8 mouse cellular contexts compared by ENCODE assay signal in genomic region chr14:31233996-31234591, GRCm38 (mm10). TPM values are rescaled to one million over a fixed set of nuclear protein-coding genes. Genes with fewer than 3 reads are reported as not detected.
DNase-seq lines count a peak whose midpoint lies in the region.

No protein-coding gene starts in this region.

- peak; percentile 85 to 94 for DNase-seq in heart, adult 18-20 months
- DNase-seq in heart, adult 11 months: no peak
- peak; percentile 76 for DNase-seq in cerebellum, adult 9-11 months
- DNase-seq in frontal cortex, postnatal 36 days (ENCODE audit: low spot score in 2 of 2): peak; percentile 83 to 87
- DNase-seq in hindlimb bud, embryonic 11.5 days (ENCODE audit: extremely low spot score, low read depth, low spot score): peak; percentile 79
- DNase-seq in left cerebral cortex, adult 11 months (ENCODE audit: low spot score): peak; percentile 59
- DNase-seq in right cerebral cortex, adult 2 months (ENCODE audit: low spot score in 2 of 2): peak; percentile 88 to 93

- H3K9me3 ChIP-seq in megakaryocyte, embryonic 14.5 days: no peaks in the 10 kb centered on the region

- peaks cover 39% of the 10 kb centered on the region for H3K4me1 ChIP-seq in megakaryocyte, embryonic 14.5 days

- peaks cover 46% of the 10 kb centered on the region for H3K27me3 ChIP-seq in megakaryocyte, embryonic 14.5 days (replicated peaks)

- peaks cover 23% of the 10 kb centered on the region for H3K36me3 ChIP-seq in megakaryocyte, embryonic 14.5 days (replicated peaks; ENCODE audit: low read length)

- H3K4me3 ChIP-seq in megakaryocyte, embryonic 14.5 days (replicated peaks): peak overlapping the region; percentile 60

RNA-seq across cellular contexts. Expression of gene Sema3g, which starts 16.4 kb away (rescaled TPM):
- 10 to 100 TPM; 13.5 to 15.7 TPM for total RNA-seq in heart, adult 18-20 months (2021)
- polyA plus RNA-seq in megakaryocyte, embryonic 14.5 days (2012; ENCODE audit: insufficient read depth, low replicate concordance): not detected in 2 replicates

RNA-seq across cellular contexts. Expression of gene Phf7, which starts 17.0 kb away (rescaled TPM):
- total RNA-seq in heart, adult 18-20 months (2021): 1 to 10 TPM; 4.2 to 5.1 TPM
- polyA plus RNA-seq in megakaryocyte, embryonic 14.5 days (2012; ENCODE audit: insufficient read depth, low replicate concordance): 0.93 and 1.7 TPM in 2 replicates

RNA-seq across cellular contexts. Expression of gene Bap1, which starts 17.2 kb away (rescaled TPM):
- 10 to 100 TPM; 42.4 to 45.3 TPM for total RNA-seq in heart, adult 18-20 months (2021)
- 52.1 and 63.2 TPM in 2 replicates for polyA plus RNA-seq in megakaryocyte, embryonic 14.5 days (2012; ENCODE audit: insufficient read depth, low replicate concordance)

RNA-seq across cellular contexts. Expression of gene Nisch, which starts 17.3 kb away (rescaled TPM):
- total RNA-seq in heart, adult 18-20 months (2021): 100 to 1,000 TPM; 118 to 119 TPM
- polyA plus RNA-seq in megakaryocyte, embryonic 14.5 days (2012; ENCODE audit: insufficient read depth, low replicate concordance): 148 and 152 TPM in 2 replicates

RNA-seq across cellular contexts. Expression of gene Tnnc1, which starts 26.0 kb away (rescaled TPM):
- total RNA-seq in heart, adult 18-20 months (2021): 1,000 to 10,000 TPM; 5,748 to 6,764 TPM
- 0.23 TPM in 1 of 2 replicates, not detected in the other for polyA plus RNA-seq in megakaryocyte, embryonic 14.5 days (2012; ENCODE audit: insufficient read depth, low replicate concordance)
